Mouse (Mus musculus) liver, adult 2 months (tissue): ENCODE results near the gene Slc45a3.

Experiments used
- CTCF ChIP-seq: fragments of 200-500 bp; IDR thresholded peaks from 2 replicates; pipeline ENCODE4 v1.5.1; 2011; ENCODE audit warnings: low read depth, low read length, control low read depth
- POLR2A ChIP-seq: fragments of 200-500 bp; IDR thresholded peaks from 2 replicates; pipeline ENCODE4 v1.6.1; 2011; ENCODE audit warnings: low read length, control low read depth; ENCODE audit not compliant: insufficient read depth; ENCODE audit errors: extremely low read depth

DNA sequence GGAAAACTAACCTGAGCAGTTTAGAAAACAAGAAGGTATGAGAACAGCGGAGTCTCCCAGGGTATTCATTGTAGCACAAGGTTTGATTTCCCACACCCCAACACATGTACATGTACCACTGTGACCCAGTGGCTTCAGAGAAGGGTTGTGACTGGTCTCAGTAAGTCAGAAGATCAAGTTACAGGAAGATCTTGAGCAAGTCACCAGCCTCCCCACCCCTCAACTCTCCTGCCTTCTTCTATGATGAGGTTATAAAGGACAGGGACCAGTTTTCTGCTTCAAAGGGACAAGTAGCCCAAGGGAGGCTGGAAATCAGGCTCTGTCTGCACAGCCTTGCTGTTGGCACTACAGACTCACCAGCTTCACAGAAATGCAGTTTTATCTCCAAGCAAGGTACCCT lies 21.3 kb upstream of the Slc45a3 start:
- TF ChIP-seq CTCF = no peak
- TF ChIP-seq POLR2A = no peak
